Mouse (Mus musculus): Measurements from ENCODE around the gene Slc19a2. TPM values are rescaled to one million over a fixed set of nuclear protein-coding genes. Genes with fewer than 3 reads are reported as not detected.

Slc19a2 gene
- total and polyA plus RNA-seq, 2 experiments from 2014 or later = 5.0 to 10.6 TPM

- H3K4me3 ChIP-seq (ENCODE audit: low read depth, low read length) = peak overlapping the region; percentile 89
- no peak for TF ChIP-seq CTCF (IDR thresholded peaks at IDR 0.05; ENCODE audit: low read depth)
- TF ChIP-seq EP300 (IDR thresholded peaks at IDR 0.05; ENCODE audit: low read depth) = no peak
- H3K36me3 ChIP-seq (replicated peaks; ENCODE audit: control insufficient read depth, insufficient read depth, low read length) = peaks cover 14% of the 10 kb centered on the region; the same call in 1 of the 2 replicates
- no peak overlapping the region for H3K27ac ChIP-seq (ENCODE audit: low read depth)
- no peaks in the 10 kb centered on the region for H3K9me3 ChIP-seq (replicated peaks; ENCODE audit: control insufficient read depth, low read length)
- no peak for DNase-seq (ENCODE audit: low spot score)
- no peak for ATAC-seq (ENCODE audit: insufficient read depth, low read depth)
- no peaks in the 10 kb centered on the region for H3K27me3 ChIP-seq (ENCODE audit: control insufficient read depth, insufficient read depth, low read length)
- H3K4me1 ChIP-seq (ENCODE audit: control insufficient read depth, insufficient read depth) = peaks cover 5% of the 10 kb centered on the region; the same call in 1 of the 2 replicates
- peak overlapping the region; percentile 79 for H3K4me2 ChIP-seq (ENCODE audit: low read depth, low read length)
- 10% methylated on average over 10 of the region's 10 CpGs for WGBS
- H3K9ac ChIP-seq (replicated peaks; ENCODE audit: low read depth, low read length) = peak overlapping the region; percentile 56
Observed at GRCm38 (mm10) chr1:164307922-164308321, 59.1 kb downstream of the Slc19a2 start.

DNA sequence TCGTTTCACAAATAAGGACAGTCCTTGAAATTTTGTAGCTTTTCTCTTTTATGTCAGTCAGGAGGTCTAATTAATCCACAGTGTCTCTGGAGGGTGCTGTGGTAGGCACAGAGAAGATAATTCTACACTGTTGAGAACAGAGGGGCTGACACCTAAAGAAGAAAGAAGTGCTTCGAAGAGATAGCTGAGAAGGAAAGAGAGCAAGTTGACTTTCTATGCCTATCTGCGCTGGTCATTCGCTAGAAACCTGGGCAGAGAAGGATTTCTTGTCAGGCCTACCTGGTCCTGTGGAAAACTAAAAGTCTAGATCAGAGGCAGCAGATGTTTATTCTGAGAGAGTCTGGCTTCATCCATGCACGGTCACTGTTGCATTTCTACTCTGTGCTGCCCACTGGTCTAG lies 65.2 kb downstream of the Slc19a2 start:
- no peak overlapping the region for H3K4me3 ChIP-seq (ENCODE audit: low read depth, low read length)
- H3K4me2 ChIP-seq (ENCODE audit: low read depth, low read length) = no peak overlapping the region
- H3K27me3 ChIP-seq (ENCODE audit: control insufficient read depth, insufficient read depth, low read length) = no peaks in the 10 kb centered on the region
- no peaks in the 10 kb centered on the region for H3K4me1 ChIP-seq (ENCODE audit: control insufficient read depth, insufficient read depth)
- H3K9ac ChIP-seq (replicated peaks; ENCODE audit: low read depth, low read length) = no peak overlapping the region
- WGBS = 90% methylated on average over 5 of the region's 5 CpGs
- peaks cover 12% of the 10 kb centered on the region; the same call in 1 of the 2 replicates for H3K36me3 ChIP-seq (replicated peaks; ENCODE audit: control insufficient read depth, insufficient read depth, low read length)
- ATAC-seq (ENCODE audit: insufficient read depth, low read depth) (no peak), DNase-seq (ENCODE audit: low spot score) (no peak)
- TF ChIP-seq CTCF (IDR thresholded peaks at IDR 0.05; ENCODE audit: low read depth) = no peak
- no peak for TF ChIP-seq EP300 (IDR thresholded peaks at IDR 0.05; ENCODE audit: low read depth)
- no peak overlapping the region for H3K27ac ChIP-seq (ENCODE audit: low read depth)
- H3K9me3 ChIP-seq (replicated peaks; ENCODE audit: control insufficient read depth, low read length) = no peaks in the 10 kb centered on the region

Other genes with a start within 250 kb of the Slc19a2 start
- 3.7 and 6.1 TPM in 2 replicates for gene Sele, start 200.8 kb upstream of the Slc19a2 start, total RNA-seq (2014; rRNA removed; ENCODE audit: low replicate concordance)
- 2.1 and 2.4 TPM in 2 replicates for gene Sele, start 200.8 kb upstream of the Slc19a2 start, polyA plus RNA-seq (2015; fragmentation: Nextera tagmentation; extraction: Ambion mirVana)
- gene Sell, start 187.1 kb upstream of the Slc19a2 start, total RNA-seq (2014; rRNA removed; ENCODE audit: low replicate concordance) = 0.50 TPM in 1 of 2 replicates, not detected in the other
- gene Sell, start 187.1 kb upstream of the Slc19a2 start, polyA plus RNA-seq (2015; fragmentation: Nextera tagmentation; extraction: Ambion mirVana) = 0.18 and 0.44 TPM in 2 replicates
- gene Selp, start 133.8 kb upstream of the Slc19a2 start, total RNA-seq (2014; rRNA removed; ENCODE audit: low replicate concordance) = 1.3 TPM in 1 of 2 replicates, not detected in the other
- 0.38 and 0.51 TPM in 2 replicates for gene Selp, start 133.8 kb upstream of the Slc19a2 start, polyA plus RNA-seq (2015; fragmentation: Nextera tagmentation; extraction: Ambion mirVana)
- gene F5, start 97.2 kb upstream of the Slc19a2 start, total RNA-seq (2014; rRNA removed; ENCODE audit: low replicate concordance) = 0.27 TPM in 1 of 2 replicates, not detected in the other
- 0.05 TPM in 2 replicates for gene F5, start 97.2 kb upstream of the Slc19a2 start, polyA plus RNA-seq (2015; fragmentation: Nextera tagmentation; extraction: Ambion mirVana)
- gene Ccdc181, start 26.5 kb downstream of the Slc19a2 start, total RNA-seq (2014; rRNA removed; ENCODE audit: low replicate concordance) = 1.1 and 6.9 TPM in 2 replicates
- 9.8 and 11.2 TPM in 2 replicates for gene Ccdc181, start 26.5 kb downstream of the Slc19a2 start, polyA plus RNA-seq (2015; fragmentation: Nextera tagmentation; extraction: Ambion mirVana)
- 9.0 and 12.9 TPM in 2 replicates for gene Nme7, start 55.1 kb downstream of the Slc19a2 start, total RNA-seq (2014; rRNA removed; ENCODE audit: low replicate concordance)
- 10.5 and 11.3 TPM in 2 replicates for gene Nme7, start 55.1 kb downstream of the Slc19a2 start, polyA plus RNA-seq (2015; fragmentation: Nextera tagmentation; extraction: Ambion mirVana)
- gene Blzf1, start 58.4 kb downstream of the Slc19a2 start, total RNA-seq (2014; rRNA removed; ENCODE audit: low replicate concordance) = 3.9 and 16.3 TPM in 2 replicates
- 27.3 and 27.6 TPM in 2 replicates for gene Blzf1, start 58.4 kb downstream of the Slc19a2 start, polyA plus RNA-seq (2015; fragmentation: Nextera tagmentation; extraction: Ambion mirVana)
- gene Atp1b1, start 209.3 kb downstream of the Slc19a2 start, total RNA-seq (2014; rRNA removed; ENCODE audit: low replicate concordance) = 149 and 175 TPM in 2 replicates
- gene Atp1b1, start 209.3 kb downstream of the Slc19a2 start, polyA plus RNA-seq (2015; fragmentation: Nextera tagmentation; extraction: Ambion mirVana) = 308 TPM in 2 replicates